ENCODE assay signal across 26 mouse cellular contexts in genomic region chr16:87420662-87421061, GRCm38 (mm10).
"Had no signal": no experiment of that assay in that cellular context is flagged by ENCODE, and none has a peak within 500 bp of the region (broad histone marks: within the 10 kb centered on the region; RNA-seq: fewer than 3 reads in every experiment).

No protein-coding gene starts in this region.

- DNase-seq: gastrocnemius, postnatal 14 days; gastrocnemius, postnatal 36 days; heart, adult 2 months; heart, postnatal 10 days; heart, postnatal 36 days; kidney, adult 11 months; kidney, adult 2 months; kidney, adult 9 months; kidney, postnatal 14 days; kidney, postnatal 36 days; layer of hippocampus, adult 9-11 months; liver; liver, embryonic 13.5 days had no signal

- H3K4me3 ChIP-seq: heart, adult 2 months; heart, embryonic 10.5 days; heart, embryonic 12.5 days; hindbrain, embryonic 13.5 days; hindbrain, embryonic 15.5 days; kidney, embryonic 15.5 days; left cerebral cortex, adult 2 months; limb, embryonic 10.5 days; limb, embryonic 12.5 days; liver, embryonic 13.5 days; liver, embryonic 15.5 days had no signal

- H3K4me2 ChIP-seq: heart, embryonic 12.5 days; hindbrain, embryonic 13.5 days; hindbrain, embryonic 15.5 days; kidney, embryonic 15.5 days; limb, embryonic 12.5 days; liver, embryonic 11.5 days; liver, embryonic 13.5 days; liver, embryonic 15.5 days had no signal

- H3K9ac ChIP-seq: heart, embryonic 12.5 days; hindbrain, embryonic 13.5 days; hindbrain, embryonic 15.5 days; kidney, embryonic 15.5 days; limb, embryonic 12.5 days; liver, embryonic 13.5 days; liver, embryonic 15.5 days had no signal

- ATAC-seq: hindbrain, postnatal 0 days; intestine, embryonic 16.5 days had no signal

- H3K4me1 ChIP-seq: heart, embryonic 10.5 days; heart, embryonic 12.5 days; hindbrain, embryonic 13.5 days; hindbrain, embryonic 15.5 days; kidney, embryonic 15.5 days; limb, embryonic 10.5 days; limb, embryonic 12.5 days; liver, embryonic 13.5 days; liver, embryonic 15.5 days had no signal

- H3K9me3 ChIP-seq: limb, embryonic 10.5 days; liver, embryonic 15.5 days had no signal

- H3K27ac ChIP-seq: heart, adult 2 months; heart, embryonic 10.5 days; hindbrain, embryonic 13.5 days; hindbrain, embryonic 15.5 days; hindbrain, postnatal 0 days; kidney, embryonic 15.5 days; kidney, postnatal 0 days; left cerebral cortex, adult 2 months; limb, embryonic 10.5 days; limb, embryonic 12.5 days; liver, embryonic 13.5 days; liver, embryonic 15.5 days had no signal

- H3K27me3 ChIP-seq: heart, embryonic 12.5 days; hindbrain, embryonic 13.5 days; hindbrain, embryonic 15.5 days; kidney, embryonic 15.5 days; limb, embryonic 12.5 days; liver, embryonic 13.5 days; liver, embryonic 15.5 days had no signal
